Mouse (Mus musculus) heart, postnatal 0 days (tissue): ENCODE measurements around the gene Kcnmb1.

ENCODE experiments used
- CTCF ChIP-seq: IDR thresholded peaks from 2 replicates; pipeline ENCODE4 v1.5.1; 2016; ENCODE audit warnings: antibody characterized with exemption, control low read depth, low read depth
- EP300 ChIP-seq: IDR thresholded peaks from 2 replicates; pipeline ENCODE4 v1.6.1; 2016; ENCODE audit warnings: antibody characterized with exemption, low read depth

- TF ChIP-seq EP300 (no peak), CTCF (peak; percentile 64)
Measured at GRCm38 (mm10) chr11:34008702-34009101, 45.9 kb downstream of the Kcnmb1 start.
